Mouse (Mus musculus) thymus, postnatal 10 days (tissue): ENCODE measurements around the gene Tomm70a.
A peak's percentile ranks its signal among the peaks of the same experiment; 100 is the strongest.

Experiments used
- DNase-seq, 2 experiments: peaks; one replicate each; pipeline ENCODE4 v3.0.0; 2021; ENCODE audit warnings: low spot score in 2 of 2

Gene Tomm70a

GRCm38 (mm10) chr16:57120913-57121815, at the start of gene Tomm70a:
Gene Tomm70a, plus strand, starts transcription at chr16:57121703.
- DNase-seq, result peak; percentile 88

GRCm38 (mm10) chr16:57075986-57076385, 45.5 kb upstream of the Tomm70a start:
- DNase-seq, result no peak

- no peak for DNase-seq
Observed at GRCm38 (mm10) chr16:57079577-57079976, 41.9 kb upstream of the Tomm70a start.

GRCm38 (mm10) chr16:57092460-57092859, 29.0 kb upstream of the Tomm70a start:
- peak in 1 of 2 experiments; percentile 38 for DNase-seq

GRCm38 (mm10) chr16:57092911-57093605, 28.4 kb upstream of the Tomm70a start:
- DNase-seq, result no peak

GRCm38 (mm10) chr16:57098468-57099144, 22.9 kb upstream of the Tomm70a start:
- no peak for DNase-seq

GRCm38 (mm10) chr16:57099572-57100237, 21.8 kb upstream of the Tomm70a start:
- no peak for DNase-seq

- no peak for DNase-seq
Observed at GRCm38 (mm10) chr16:57101174-57101573, 20.3 kb upstream of the Tomm70a start.

GRCm38 (mm10) chr16:57106185-57106960, 15.1 kb upstream of the Tomm70a start:
- no peak for DNase-seq

- DNase-seq, result no peak
Observed at GRCm38 (mm10) chr16:57116066-57116465, 5.4 kb upstream of the Tomm70a start.

- DNase-seq, result no peak
Observed at GRCm38 (mm10) chr16:57117562-57117961, 3.9 kb upstream of the Tomm70a start.

GRCm38 (mm10) chr16:57121816-57122415, 413 bp downstream of the Tomm70a start:
- DNase-seq, result peak in 1 of 2 experiments; percentile 21

- no peak for DNase-seq
Observed at GRCm38 (mm10) chr16:57122682-57123445, 1.4 kb downstream of the Tomm70a start.

GRCm38 (mm10) chr16:57126268-57126667, 4.8 kb downstream of the Tomm70a start:
- no peak for DNase-seq

- DNase-seq, result no peak
Observed at GRCm38 (mm10) chr16:57127825-57128224, 6.3 kb downstream of the Tomm70a start.

- DNase-seq, result no peak
Observed at GRCm38 (mm10) chr16:57130752-57131400, 9.4 kb downstream of the Tomm70a start.

GRCm38 (mm10) chr16:57131544-57131943, 10.0 kb downstream of the Tomm70a start:
- DNase-seq, result no peak

GRCm38 (mm10) chr16:57132326-57132725, 10.8 kb downstream of the Tomm70a start:
- no peak for DNase-seq

GRCm38 (mm10) chr16:57133611-57134010, 12.1 kb downstream of the Tomm70a start:
- no peak for DNase-seq
